Mouse (Mus musculus) limb, embryonic 11.5 days (tissue): ENCODE results near the gene Syce3. TPM values are rescaled to one million over a fixed set of nuclear protein-coding genes. Genes with fewer than 3 reads are reported as not detected.

Experiments used
- ATAC-seq: fragments of 200-750 bp; cut with Nextera tagmentation; 2 replicates; pipeline ENCODE4 v1.8.0; 2017; ENCODE audit warnings: low read depth; ENCODE audit not compliant: insufficient number of reproducible peaks, low FRiP score, low TSS enrichment
- DNase-seq: peaks from one replicate; pipeline ENCODE4 v3.0.0-alpha.2; 2015; ENCODE audit warnings: low spot score
- H3K27ac ChIP-seq: fragments of 300-500 bp; sonication (generic); replicated peaks from 2 replicates; pipeline ENCODE4 v1.5.1; 2014; ENCODE audit warnings: low read depth, mild to moderate bottlenecking, low read length
- H3K27me3 ChIP-seq: fragments of 300-500 bp; sonication (generic); 2 replicates; pipeline ENCODE4 v1.6.1; 2014; ENCODE audit warnings: mild to moderate bottlenecking, low read length, mixed read lengths; ENCODE audit not compliant: control insufficient read depth, insufficient read depth
- H3K36me3 ChIP-seq: fragments of 300-500 bp; sonication (generic); 2 replicates; pipeline ENCODE4 v1.6.1; 2014; ENCODE audit warnings: mild to moderate bottlenecking, low read length, moderate library complexity, mixed read lengths; ENCODE audit not compliant: control insufficient read depth, insufficient read depth
- H3K4me1 ChIP-seq: fragments of 300-500 bp; sonication (generic); 2 replicates; pipeline ENCODE4 v1.6.1; 2014; ENCODE audit warnings: low read length, mixed read lengths; ENCODE audit not compliant: control insufficient read depth, insufficient read depth
- H3K4me2 ChIP-seq: fragments of 300-500 bp; sonication (generic); 2 replicates; pipeline ENCODE4 v1.6.1; 2014; ENCODE audit warnings: low read depth, mild to moderate bottlenecking, moderate library complexity; ENCODE audit not compliant: severe bottlenecking
- H3K4me3 ChIP-seq: fragments of 300-500 bp; sonication (generic); 2 replicates; pipeline ENCODE4 v1.5.1; 2014; ENCODE audit warnings: low read depth, low read length
- H3K9ac ChIP-seq: fragments of 300-500 bp; sonication (generic); 2 replicates; pipeline ENCODE4 v1.6.1; 2014; ENCODE audit warnings: mild to moderate bottlenecking, low read length
- H3K9me3 ChIP-seq: fragments of 300-500 bp; sonication (generic); 2 replicates; pipeline ENCODE4 v1.6.1; 2016; ENCODE audit warnings: low read length; ENCODE audit not compliant: control insufficient read depth
- WGBS: fragments of 180-500 bp; shearing (Covaris S2); extraction: QIAGEN DNeasy Blood & Tissue Kit; methylation state at CpG from one replicate; pipeline ENCODE4 v1.1.7; 2014; 5-methylcytosine and 5-hydroxymethylcytosine counted together
- polyA plus RNA-seq: library from polyadenylated mRNA; unstranded; fragments of >200 nt; fragmentation: Nextera tagmentation; extraction: Ambion mirVana; gene quantifications from 2 replicates; pipeline ENCODE4 v1.2.1, GENCODE M21; 2014

The Syce3 gene
- polyA plus RNA-seq, 1 experiment from 2014 or later: not detected

GRCm38 (mm10) chr15:89428821-89429351, 18.6 kb upstream of the Syce3 start:
- DNase-seq (no peak), ATAC-seq (peak; percentile 44; the same call in 1 of the 2 replicates)
- Histone ChIP-seq H3K9ac (peak overlapping the region; percentile 54), H3K27ac (no peak overlapping the region), H3K4me3 (peak overlapping the region; percentile 53), H3K4me1 (peaks cover 9% of the 10 kb centered on the region), H3K36me3 (peaks cover 2% of the 10 kb centered on the region; the same call in 1 of the 2 replicates), H3K9me3 (no peaks in the 10 kb centered on the region), H3K27me3 (no peaks in the 10 kb centered on the region), H3K4me2 (peak overlapping the region; percentile 91)
- 5% methylated on average over 22 of the region's 22 CpGs for WGBS

- H3K4me3 ChIP-seq: peak overlapping the region; percentile 53
- no peaks in the 10 kb centered on the region for H3K9me3 ChIP-seq
- ATAC-seq (no peak), DNase-seq (no peak)
- H3K27ac ChIP-seq: no peak overlapping the region
- H3K36me3 ChIP-seq: peaks cover 2% of the 10 kb centered on the region; the same call in 1 of the 2 replicates
- no peaks in the 10 kb centered on the region for H3K27me3 ChIP-seq
- WGBS: 83% methylated on average over 19 of the region's 19 CpGs
- peak overlapping the region; percentile 91 for H3K4me2 ChIP-seq
- H3K9ac ChIP-seq: no peak overlapping the region
- peaks cover 9% of the 10 kb centered on the region for H3K4me1 ChIP-seq
These were observed 18.0 kb upstream of the Syce3 start for GRCm38 (mm10) chr15:89428136-89428790.

DNA sequence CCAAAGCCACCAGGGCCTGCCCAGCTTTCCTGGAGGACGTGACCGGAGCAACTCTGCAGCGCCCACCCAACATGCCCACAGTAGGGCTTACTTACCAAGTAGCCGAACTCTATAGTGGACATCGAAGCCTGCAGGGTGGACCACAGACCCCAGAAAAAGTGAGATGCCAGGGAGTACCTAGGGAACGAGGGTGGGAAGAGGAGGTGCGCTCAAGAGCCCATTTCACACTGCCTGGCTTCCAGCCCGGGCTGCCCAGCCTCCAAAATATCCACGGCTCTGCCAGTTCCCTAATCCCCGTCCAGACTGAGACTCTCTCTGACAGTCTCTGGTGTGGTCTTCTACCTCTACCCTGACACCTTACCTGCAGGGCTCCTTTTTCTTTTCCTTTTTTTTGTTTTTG, 16.4 kb upstream of the Syce3 start:
- Histone ChIP-seq H3K9ac (no peak overlapping the region), H3K4me1 (peaks cover 9% of the 10 kb centered on the region), H3K36me3 (peaks cover 2% of the 10 kb centered on the region; the same call in 1 of the 2 replicates), H3K27me3 (no peaks in the 10 kb centered on the region), H3K9me3 (no peaks in the 10 kb centered on the region), H3K4me2 (no peak overlapping the region), H3K27ac (no peak overlapping the region), H3K4me3 (no peak overlapping the region)
- no peak for ATAC-seq
- no peak for DNase-seq
- 88% methylated on average over 10 of the region's 10 CpGs for WGBS

DNA sequence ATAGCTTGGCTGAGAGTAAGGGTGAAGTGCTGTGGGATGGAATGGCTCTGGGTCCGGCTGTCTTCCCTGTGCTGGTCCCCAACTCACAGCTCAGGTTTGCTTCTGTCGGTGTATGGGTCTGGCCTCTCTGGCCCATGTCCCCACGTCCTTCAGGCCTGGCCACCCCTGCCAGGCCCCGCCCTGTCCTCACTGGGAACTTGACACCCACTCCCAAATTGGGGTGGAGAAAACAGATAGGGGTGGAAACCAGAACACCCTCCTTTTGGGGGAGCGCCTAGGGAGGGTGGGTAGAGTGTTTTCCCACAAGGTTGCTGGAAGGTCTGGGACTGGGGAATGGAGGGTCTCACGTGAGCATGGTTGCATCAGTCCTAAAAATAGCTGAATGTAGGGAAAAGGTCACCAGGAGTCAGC, 15.4 kb upstream of the Syce3 start, which contains the start of gene Cpt1b:
TSS of gene Cpt1b (minus strand) at position 153 of the 411 bp plus-strand sequence.
- Histone ChIP-seq H3K36me3 (peaks cover 2% of the 10 kb centered on the region; the same call in 1 of the 2 replicates), H3K9me3 (no peaks in the 10 kb centered on the region), H3K27ac (no peak within 1 kb of the TSS), H3K4me1 (peaks cover 9% of the 10 kb centered on the region), H3K4me3 (no peak within 1 kb of the TSS), H3K9ac (no peak within 1 kb of the TSS), H3K27me3 (no peaks in the 10 kb centered on the region), H3K4me2 (peak within 1 kb of the TSS; percentile 25; the same call in 1 of the 2 replicates)
- DNase-seq (no peak), ATAC-seq (no peak)
- 14% methylated on average over 6 of the region's 6 CpGs for WGBS

- Histone ChIP-seq H3K36me3 (peaks cover 2% of the 10 kb centered on the region; the same call in 1 of the 2 replicates), H3K9me3 (no peaks in the 10 kb centered on the region), H3K4me1 (peaks cover 9% of the 10 kb centered on the region), H3K27ac (no peak overlapping the region), H3K9ac (no peak overlapping the region), H3K4me2 (no peak overlapping the region), H3K4me3 (no peak overlapping the region), H3K27me3 (no peaks in the 10 kb centered on the region)
- no peak for DNase-seq
- 86% methylated on average over 8 of the region's 8 CpGs for WGBS
- ATAC-seq: no peak
These were observed 14.3 kb upstream of the Syce3 start for GRCm38 (mm10) chr15:89424621-89425020.

- Histone ChIP-seq H3K4me2 (no peak overlapping the region), H3K4me3 (no peak overlapping the region), H3K9ac (no peak overlapping the region), H3K36me3 (peaks cover 2% of the 10 kb centered on the region; the same call in 1 of the 2 replicates), H3K4me1 (peaks cover 9% of the 10 kb centered on the region), H3K27ac (no peak overlapping the region), H3K9me3 (no peaks in the 10 kb centered on the region), H3K27me3 (no peaks in the 10 kb centered on the region)
- ATAC-seq: no peak
- no peak for DNase-seq
- 95% methylated on average over 9 of the region's 9 CpGs for WGBS
These were observed 11.6 kb upstream of the Syce3 start for GRCm38 (mm10) chr15:89421938-89422337.

DNA sequence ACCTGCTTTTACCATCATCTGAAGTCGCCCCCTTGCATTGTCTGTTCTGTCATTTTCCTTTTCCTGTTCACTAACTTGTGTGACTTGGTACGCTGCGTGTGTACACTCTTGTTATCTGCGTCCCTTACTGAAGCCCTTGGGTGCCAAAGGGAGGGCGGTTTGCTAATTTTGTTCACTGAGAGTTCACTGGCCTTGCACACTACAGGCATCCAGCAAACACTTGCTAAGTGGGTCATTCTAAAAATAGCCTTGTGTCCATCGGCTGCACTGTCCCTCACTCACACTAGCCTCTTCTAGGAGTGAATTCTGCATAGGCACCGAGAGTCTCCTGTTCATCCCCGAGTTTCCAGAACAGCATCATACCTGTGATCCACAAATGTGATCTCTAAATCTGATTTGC, 5.0 kb upstream of the Syce3 start:
- no peaks in the 10 kb centered on the region for H3K36me3 ChIP-seq
- no peak for DNase-seq
- no peaks in the 10 kb centered on the region for H3K9me3 ChIP-seq
- H3K27ac ChIP-seq: no peak overlapping the region
- H3K4me3 ChIP-seq: no peak overlapping the region
- H3K4me1 ChIP-seq: no peaks in the 10 kb centered on the region
- H3K9ac ChIP-seq: no peak overlapping the region
- H3K27me3 ChIP-seq: no peaks in the 10 kb centered on the region
- no peak overlapping the region for H3K4me2 ChIP-seq
- WGBS: 89% methylated on average over 8 of the region's 8 CpGs
- ATAC-seq: no peak

DNA sequence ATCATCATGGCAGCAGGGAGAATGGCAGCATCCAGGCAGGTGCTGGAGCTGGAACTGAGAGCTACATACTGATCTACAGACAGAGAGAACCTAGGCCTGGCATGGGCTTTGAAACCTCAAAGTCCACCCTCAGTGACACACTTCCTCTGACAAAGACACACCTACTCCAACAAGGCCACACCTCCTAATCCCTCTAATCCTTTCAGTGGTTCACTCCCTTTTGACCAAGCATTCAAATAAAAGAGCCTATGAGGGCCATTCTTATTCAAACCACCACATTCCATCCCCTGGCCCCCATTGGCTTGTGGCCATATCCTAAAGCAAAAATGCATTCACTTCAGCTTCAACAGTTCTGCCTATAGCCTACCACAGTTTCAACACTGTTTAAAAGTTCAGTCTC, 3.6 kb downstream of the Syce3 start:
- H3K36me3 ChIP-seq: no peaks in the 10 kb centered on the region
- H3K4me3 ChIP-seq: no peak overlapping the region
- no peaks in the 10 kb centered on the region for H3K27me3 ChIP-seq
- no peaks in the 10 kb centered on the region for H3K9me3 ChIP-seq
- H3K27ac ChIP-seq: no peak overlapping the region
- H3K9ac ChIP-seq: no peak overlapping the region
- H3K4me2 ChIP-seq: no peak overlapping the region
- H3K4me1 ChIP-seq: no peaks in the 10 kb centered on the region
- ATAC-seq (no peak), DNase-seq (no peak)
